Mouse (Mus musculus): Measurements from ENCODE around the gene Gapdhs. TPM values are rescaled to one million over a fixed set of nuclear protein-coding genes. Genes with fewer than 3 reads are reported as not detected.
A peak's percentile ranks its signal among the peaks of the same experiment; 100 is the strongest.
"Not testable (repeated sequence)": the region's sequence is repeated elsewhere in the genome, so short reads cannot be mapped to it uniquely, and the experiment has no call there.

Gapdhs gene
- polyA plus RNA-seq, 1 experiment from 2014 or later: 0.28 TPM

DNA sequence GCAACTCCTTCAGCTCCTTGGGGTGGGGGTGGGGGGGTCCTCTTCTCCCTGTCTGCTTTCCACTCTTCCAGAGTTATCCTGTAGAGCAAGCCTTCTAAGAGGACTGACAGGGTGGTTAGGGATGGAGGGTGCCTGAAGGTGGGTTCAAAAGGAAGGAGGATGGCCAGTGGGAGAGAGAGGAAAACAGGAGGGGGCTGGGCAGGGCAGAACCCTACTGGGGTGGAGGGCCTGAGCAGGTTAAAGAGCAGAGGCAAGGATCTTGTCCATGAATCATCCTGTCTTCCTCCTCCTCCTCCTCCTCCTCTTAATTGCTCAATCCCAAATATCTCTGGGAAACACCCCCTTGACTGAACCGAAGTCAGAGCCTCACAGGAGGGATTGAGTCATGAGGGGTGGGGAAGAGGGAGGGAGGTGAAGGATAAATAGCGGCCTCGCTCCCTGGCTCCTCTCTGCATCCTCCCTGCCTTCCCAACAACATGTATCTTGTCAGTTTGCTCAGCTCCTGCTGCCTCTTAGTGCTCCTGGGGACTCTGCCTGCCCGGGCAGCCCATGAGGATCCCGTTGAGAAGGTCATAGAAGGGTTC is 7.7 kb upstream of the Gapdhs start, which contains the start of gene Sbsn:
TSS of gene Sbsn (plus strand) at position 386 of the 584 bp plus-strand sequence.
- Histone ChIP-seq H3K4me1 (ENCODE audit: control insufficient read depth, insufficient read depth, low read length) (no peaks in the 10 kb centered on the region), H3K36me3 (ENCODE audit: control insufficient read depth, insufficient read depth, low read length) (peaks cover 8% of the 10 kb centered on the region; the same call in 1 of the 2 replicates), H3K27ac (ENCODE audit: low read length) (peak within 1 kb of the TSS; percentile 77), H3K4me2 (ENCODE audit: low read depth, low read length) (no peak within 1 kb of the TSS), H3K27me3 (ENCODE audit: control insufficient read depth, insufficient read depth, low read length) (no peaks in the 10 kb centered on the region), H3K4me3 (replicated peaks; ENCODE audit: low read length) (no peak within 1 kb of the TSS), H3K9ac (ENCODE audit: low read length) (peak within 1 kb of the TSS; percentile 54; the same call in 1 of the 2 replicates), H3K9me3 (replicated peaks; ENCODE audit: control insufficient read depth, low read length) (peaks cover 9% of the 10 kb centered on the region; the same call in 1 of the 2 replicates)
- peak; percentile 35; the same call in 1 of the 2 replicates for ATAC-seq (ENCODE audit: insufficient read depth, low FRiP score)
- 48% methylated on average over 5 of the region's 5 CpGs for WGBS

- Histone ChIP-seq H3K4me3 (replicated peaks; ENCODE audit: low read length) (no peak overlapping the region), H3K9me3 (replicated peaks; ENCODE audit: control insufficient read depth, low read length) (peaks cover 7% of the 10 kb centered on the region; the same call in 1 of the 2 replicates), H3K4me1 (ENCODE audit: control insufficient read depth, insufficient read depth, low read length) (no peaks in the 10 kb centered on the region), H3K27me3 (ENCODE audit: control insufficient read depth, insufficient read depth, low read length) (no peaks in the 10 kb centered on the region), H3K4me2 (ENCODE audit: low read depth, low read length) (no peak overlapping the region), H3K9ac (ENCODE audit: low read length) (peak overlapping the region; percentile 54; the same call in 1 of the 2 replicates), H3K27ac (ENCODE audit: low read length) (peak overlapping the region; percentile 77), H3K36me3 (ENCODE audit: control insufficient read depth, insufficient read depth, low read length) (peaks cover 7% of the 10 kb centered on the region; the same call in 1 of the 2 replicates)
- peak; percentile 76; the same call in 1 of the 2 replicates for ATAC-seq (ENCODE audit: insufficient read depth, low FRiP score)
- WGBS: 68% methylated on average over 13 of the region's 13 CpGs
Measured at GRCm38 (mm10) chr7:30749824-30750606, 6.5 kb upstream of the Gapdhs start.

DNA sequence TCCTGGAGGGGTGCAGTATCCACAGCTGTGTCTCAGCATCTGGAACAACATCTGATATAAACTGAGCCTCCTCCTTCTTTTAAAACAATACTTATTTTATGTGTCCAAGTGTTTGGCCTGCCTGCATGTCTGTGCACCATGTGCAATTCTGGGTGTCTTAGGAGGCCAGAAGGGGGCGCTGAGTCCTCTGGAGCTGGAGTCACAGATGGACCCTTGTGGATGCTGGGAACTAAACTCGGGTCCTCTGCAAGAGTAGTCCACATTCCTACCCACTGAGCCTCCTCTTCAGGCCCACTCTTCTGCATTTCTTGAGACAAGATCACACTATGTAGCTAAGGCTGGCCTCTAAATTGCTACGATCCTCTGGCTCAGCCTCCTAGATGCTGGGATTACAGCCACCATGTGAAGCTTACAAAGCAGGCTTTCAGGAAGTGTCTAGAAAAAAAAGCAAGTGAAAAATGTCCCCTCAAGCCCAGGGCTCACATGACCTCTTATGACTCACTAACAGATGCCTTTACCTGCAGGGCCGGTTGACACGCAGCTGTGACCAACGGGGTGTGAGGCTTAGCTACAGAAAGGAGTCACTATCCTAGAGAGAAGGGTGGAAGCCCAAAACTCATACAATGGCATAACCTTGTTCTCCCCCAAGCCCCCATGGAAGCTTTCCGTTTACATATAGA is 4.2 kb upstream of the Gapdhs start:
- H3K4me1 ChIP-seq (ENCODE audit: control insufficient read depth, insufficient read depth, low read length): no peaks in the 10 kb centered on the region
- no peak overlapping the region for H3K4me2 ChIP-seq (ENCODE audit: low read depth, low read length)
- H3K36me3 ChIP-seq (ENCODE audit: control insufficient read depth, insufficient read depth, low read length): no peaks in the 10 kb centered on the region
- no peak for ATAC-seq (ENCODE audit: insufficient read depth, low FRiP score)
- WGBS: 74% methylated on average over 7 of the region's 7 CpGs
- no peak overlapping the region for H3K4me3 ChIP-seq (replicated peaks; ENCODE audit: low read length)
- no peaks in the 10 kb centered on the region; the same call in 1 of the 2 replicates for H3K9me3 ChIP-seq (replicated peaks; ENCODE audit: control insufficient read depth, low read length)
- H3K27ac ChIP-seq (ENCODE audit: low read length): peak overlapping the region; percentile 49; the same call in 1 of the 2 replicates
- no peak overlapping the region for H3K9ac ChIP-seq (ENCODE audit: low read length)
- no peaks in the 10 kb centered on the region for H3K27me3 ChIP-seq (ENCODE audit: control insufficient read depth, insufficient read depth, low read length)

- Histone ChIP-seq H3K36me3 (ENCODE audit: control insufficient read depth, insufficient read depth, low read length) (0 out of 2 replicates have a peak, but pooled peaks cover 6% of the 10 kb centered on the region), H3K4me3 (replicated peaks; ENCODE audit: low read length) (no peak overlapping the region), H3K9me3 (replicated peaks; ENCODE audit: control insufficient read depth, low read length) (no peaks in the 10 kb centered on the region; the same call in 1 of the 2 replicates), H3K27me3 (ENCODE audit: control insufficient read depth, insufficient read depth, low read length) (no peaks in the 10 kb centered on the region), H3K4me1 (ENCODE audit: control insufficient read depth, insufficient read depth, low read length) (no peaks in the 10 kb centered on the region), H3K4me2 (ENCODE audit: low read depth, low read length) (no peak overlapping the region), H3K27ac (ENCODE audit: low read length) (no peak overlapping the region), H3K9ac (ENCODE audit: low read length) (no peak overlapping the region)
- 0 out of 2 replicates have a peak, but pooled peaks have one; percentile 38 for ATAC-seq (ENCODE audit: insufficient read depth, low FRiP score)
- WGBS: 26% methylated on average over 4 of the region's 4 CpGs
Measured at GRCm38 (mm10) chr7:30744022-30744598, 629 bp upstream of the Gapdhs start.

DNA sequence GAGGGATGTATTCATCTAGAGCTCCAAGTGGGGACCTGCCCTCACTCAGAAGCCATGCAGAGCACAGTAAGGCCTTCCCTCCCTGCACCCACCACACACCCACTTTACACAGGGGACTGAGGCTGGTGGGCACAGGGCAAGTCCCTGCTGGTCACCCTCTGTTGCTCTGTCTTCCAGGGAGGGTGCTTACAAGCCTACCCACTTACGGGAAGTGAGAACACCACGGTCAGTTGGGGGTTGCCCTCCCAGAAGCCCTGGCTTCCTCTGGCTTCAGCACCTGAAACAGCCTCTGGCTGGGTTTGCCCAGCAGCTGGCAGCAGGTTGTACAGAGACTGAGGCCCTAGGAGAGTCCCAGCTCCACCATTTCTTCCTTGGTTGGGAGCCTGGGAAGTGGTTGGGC is 911 bp downstream of the Gapdhs start:
- not testable (repeated sequence) for H3K27ac ChIP-seq (ENCODE audit: low read length); H3K36me3 ChIP-seq (ENCODE audit: control insufficient read depth, insufficient read depth, low read length); H3K4me1 ChIP-seq (ENCODE audit: control insufficient read depth, insufficient read depth, low read length); H3K27me3 ChIP-seq (ENCODE audit: control insufficient read depth, insufficient read depth, low read length); H3K4me2 ChIP-seq (ENCODE audit: low read depth, low read length); H3K4me3 ChIP-seq (replicated peaks; ENCODE audit: low read length); H3K9me3 ChIP-seq (replicated peaks; ENCODE audit: control insufficient read depth, low read length); H3K9ac ChIP-seq (ENCODE audit: low read length); ATAC-seq (ENCODE audit: insufficient read depth, low FRiP score)
- WGBS: 87% methylated on average over 2 of the region's 2 CpGs

GRCm38 (mm10) chr7:30736211-30736610 is 7.3 kb downstream of the Gapdhs start:
- WGBS: 77% methylated on average over 3 of the region's 3 CpGs
- no peak overlapping the region for H3K27ac ChIP-seq (ENCODE audit: low read length)
- H3K9me3 ChIP-seq (replicated peaks; ENCODE audit: control insufficient read depth, low read length): no peaks in the 10 kb centered on the region
- no peak overlapping the region for H3K4me3 ChIP-seq (replicated peaks; ENCODE audit: low read length)
- H3K4me2 ChIP-seq (ENCODE audit: low read depth, low read length): no peak overlapping the region
- no peak for ATAC-seq (ENCODE audit: insufficient read depth, low FRiP score)
- no peak overlapping the region for H3K9ac ChIP-seq (ENCODE audit: low read length)
- 0 out of 2 replicates have a peak, but pooled peaks cover 6% of the 10 kb centered on the region for H3K36me3 ChIP-seq (ENCODE audit: control insufficient read depth, insufficient read depth, low read length)
- H3K4me1 ChIP-seq (ENCODE audit: control insufficient read depth, insufficient read depth, low read length): no peaks in the 10 kb centered on the region
- no peaks in the 10 kb centered on the region for H3K27me3 ChIP-seq (ENCODE audit: control insufficient read depth, insufficient read depth, low read length)

GRCm38 (mm10) chr7:30730064-30730722 is 13.3 kb downstream of the Gapdhs start:
- WGBS: 17% methylated on average over 15 of the region's 22 CpGs
- peak overlapping the region; percentile 86 for H3K27ac ChIP-seq (ENCODE audit: low read length)
- not testable (repeated sequence) for H3K36me3 ChIP-seq (ENCODE audit: control insufficient read depth, insufficient read depth, low read length); ATAC-seq (ENCODE audit: insufficient read depth, low FRiP score); H3K9me3 ChIP-seq (replicated peaks; ENCODE audit: control insufficient read depth, low read length); H3K27me3 ChIP-seq (ENCODE audit: control insufficient read depth, insufficient read depth, low read length)
- peak overlapping the region; percentile 88 for H3K9ac ChIP-seq (ENCODE audit: low read length)
- peak overlapping the region; percentile 69 for H3K4me3 ChIP-seq (replicated peaks; ENCODE audit: low read length)
- peak overlapping the region; percentile 60 for H3K4me2 ChIP-seq (ENCODE audit: low read depth, low read length)
- peaks cover 16% of the 10 kb centered on the region for H3K4me1 ChIP-seq (ENCODE audit: control insufficient read depth, insufficient read depth, low read length)

DNA sequence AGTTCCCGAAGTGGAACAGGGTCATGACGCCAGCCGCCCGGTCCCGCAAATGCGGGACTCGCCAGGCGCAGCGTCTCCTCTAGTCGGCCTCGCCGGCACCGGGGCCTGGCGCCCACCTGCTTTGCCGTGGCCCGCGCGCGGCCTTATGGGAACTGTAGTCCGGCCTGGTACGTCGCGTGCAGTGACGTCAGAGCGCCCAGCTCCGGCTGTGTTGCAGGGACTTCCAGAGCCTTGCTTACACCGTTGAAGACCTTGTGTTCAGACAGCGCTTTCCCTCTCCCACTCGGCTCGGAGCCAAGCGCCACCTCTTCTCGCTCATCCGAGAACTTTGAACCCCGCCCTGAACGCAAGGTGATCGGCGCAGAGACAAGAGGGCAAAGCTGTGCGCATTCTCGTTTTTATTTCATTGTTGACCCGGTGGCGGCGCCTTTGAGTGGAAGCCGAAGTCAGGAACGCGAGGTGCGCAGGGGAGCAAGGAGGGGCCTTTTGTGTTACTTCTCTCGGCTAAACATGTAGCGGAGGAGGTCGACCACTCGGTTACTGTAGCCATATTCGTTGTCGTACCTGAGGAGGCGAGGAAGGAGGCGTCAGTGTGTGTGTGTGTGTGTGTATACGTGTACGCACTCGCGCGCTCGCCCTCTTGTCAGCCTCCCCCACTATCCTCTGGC is 14.0 kb downstream of the Gapdhs start, which contains the start of gene Tmem147:
TSS of gene Tmem147 (minus strand) at position 145 of the 668 bp plus-strand sequence.
- H3K4me1 ChIP-seq (ENCODE audit: control insufficient read depth, insufficient read depth, low read length): peaks cover 16% of the 10 kb centered on the region
- no peaks in the 10 kb centered on the region for H3K9me3 ChIP-seq (replicated peaks; ENCODE audit: control insufficient read depth, low read length)
- peak within 1 kb of the TSS; percentile 69 for H3K4me3 ChIP-seq (replicated peaks; ENCODE audit: low read length)
- H3K9ac ChIP-seq (ENCODE audit: low read length): peak within 1 kb of the TSS; percentile 88
- peak within 1 kb of the TSS; percentile 86 for H3K27ac ChIP-seq (ENCODE audit: low read length)
- peak within 1 kb of the TSS; percentile 60 for H3K4me2 ChIP-seq (ENCODE audit: low read depth, low read length)
- H3K27me3 ChIP-seq (ENCODE audit: control insufficient read depth, insufficient read depth, low read length): no peaks in the 10 kb centered on the region
- H3K36me3 ChIP-seq (ENCODE audit: control insufficient read depth, insufficient read depth, low read length): peaks cover 4% of the 10 kb centered on the region; the same call in 1 of the 2 replicates
- WGBS: under 1% methylated on average over 60 of the region's 60 CpGs
- peak; percentile 97 for ATAC-seq (ENCODE audit: insufficient read depth, low FRiP score)
